In genomic region chr12:72273721-72274414, GRCm38 (mm10) we compare ENCODE assay signal across 8 mouse cellular contexts.
DNase-seq lines count a peak whose midpoint lies in the region; ATAC-seq and TF ChIP-seq lines count a peak whose summit lies in the region.

No protein-coding gene starts in this region.

- H3K4me3 ChIP-seq in embryonic facial prominence, embryonic 14.5 days (ENCODE audit: low read depth, low read length), result no peak overlapping the region
- no peak overlapping the region for H3K4me3 ChIP-seq in embryonic facial prominence, embryonic 10.5 days
- H3K4me3 ChIP-seq in CH12.LX (replicated peaks in 1 of 3; ENCODE audit: low read depth in 2 of 3, low read length in 2 of 3, poor library complexity in 1 of 3), result no peak overlapping the region
- no peak overlapping the region for H3K4me3 ChIP-seq in hindbrain, postnatal 0 days (ENCODE audit: low read length)

- no peak overlapping the region; the same call in 1 of the 2 replicates for H3K27ac ChIP-seq in embryonic facial prominence, embryonic 14.5 days (replicated peaks; ENCODE audit: low read depth, low read length)
- no peak overlapping the region for H3K27ac ChIP-seq in embryonic facial prominence, embryonic 10.5 days (replicated peaks)
- H3K27ac ChIP-seq in CH12.LX (ENCODE audit: insufficient read depth, low read depth), result no peak overlapping the region
- peak overlapping the region; percentile 80 for H3K27ac ChIP-seq in hindbrain, postnatal 0 days

- no peaks in the 10 kb centered on the region for H3K79me2 ChIP-seq in CH12.LX (replicated peaks; ENCODE audit: control insufficient read depth, extremely low read depth, insufficient read depth, poor library complexity, severe bottlenecking)

- WGBS in embryonic facial prominence, embryonic 14.5 days, result 51% methylated on average over 13 of the region's 13 CpGs
- 54% methylated on average over 13 of the region's 13 CpGs for WGBS in embryonic facial prominence, embryonic 10.5 days
- whole genome bisulfite sequencing in hindbrain, postnatal 0 days, result 23% methylated on average over 13 of the region's 13 CpGs

- TF ChIP-seq RAD21 in CH12.LX (IDR thresholded peaks at IDR 0.05; ENCODE audit: low read depth, low read length), result no peak

- H3K9ac ChIP-seq in embryonic facial prominence, embryonic 14.5 days (ENCODE audit: low read depth, low read length), result no peak overlapping the region
- H3K9ac ChIP-seq in CH12.LX (ENCODE audit: insufficient read depth, low read depth), result no peak overlapping the region
- H3K9ac ChIP-seq in hindbrain, postnatal 0 days (replicated peaks; ENCODE audit: low read length), result no peak overlapping the region

- H3K4me2 ChIP-seq in embryonic facial prominence, embryonic 14.5 days (ENCODE audit: low read depth, low read length), result no peak overlapping the region
- peak overlapping the region; percentile 7; the same call in 1 of the 2 replicates for H3K4me2 ChIP-seq in CH12.LX (ENCODE audit: insufficient read depth, low read depth, poor library complexity, severe bottlenecking)
- peak overlapping the region; percentile 21; the same call in 1 of the 2 replicates for H3K4me2 ChIP-seq in hindbrain, postnatal 0 days (ENCODE audit: low read depth, low read length)

- TF ChIP-seq CTCF in CH12.LX (conservative IDR thresholded peaks at IDR 0.05 in 1 of 2, IDR thresholded peaks at IDR 0.05 in 1 of 2; ENCODE audit: low read depth in 2 of 2, low read length in 2 of 2), result no peak
- no peak for TF ChIP-seq CTCF in hindbrain, postnatal 0 days (IDR thresholded peaks at IDR 0.05; ENCODE audit: low read depth)

- peak; percentile 46; the same call in 1 of the 2 replicates for TF ChIP-seq EP300 in CH12.LX (IDR thresholded peaks at IDR 0.05; ENCODE audit: low read length)

- no peak for TF ChIP-seq POLR2A in CH12.LX (IDR thresholded peaks at IDR 0.05; ENCODE audit: low read depth, low read length)

- H3K27me3 ChIP-seq in embryonic facial prominence, embryonic 14.5 days (replicated peaks; ENCODE audit: control insufficient read depth, insufficient read depth, low read length), result no peaks in the 10 kb centered on the region
- no peaks in the 10 kb centered on the region for H3K27me3 ChIP-seq in embryonic facial prominence, embryonic 10.5 days (replicated peaks; ENCODE audit: low read depth, poor library complexity, severe bottlenecking)
- no peaks in the 10 kb centered on the region for H3K27me3 ChIP-seq in CH12.LX (replicated peaks)
- no peaks in the 10 kb centered on the region for H3K27me3 ChIP-seq in hindbrain, postnatal 0 days (ENCODE audit: insufficient read depth, low read length)

- no peaks in the 10 kb centered on the region for H3K9me3 ChIP-seq in embryonic facial prominence, embryonic 14.5 days (ENCODE audit: control insufficient read depth, low read length)
- no peaks in the 10 kb centered on the region for H3K9me3 ChIP-seq in embryonic facial prominence, embryonic 10.5 days
- no peaks in the 10 kb centered on the region for H3K9me3 ChIP-seq in CH12.LX (replicated peaks; ENCODE audit: low read length)
- no peaks in the 10 kb centered on the region for H3K9me3 ChIP-seq in hindbrain, postnatal 0 days (ENCODE audit: low read length)

- no peaks in the 10 kb centered on the region for H3K4me1 ChIP-seq in embryonic facial prominence, embryonic 14.5 days (ENCODE audit: control insufficient read depth, insufficient read depth, low read length)
- no peaks in the 10 kb centered on the region for H3K4me1 ChIP-seq in embryonic facial prominence, embryonic 10.5 days
- peaks cover 0 to 4% of the 10 kb centered on the region in 2 experiments; a peak in 1 of 4 replicates for H3K4me1 ChIP-seq in CH12.LX (ENCODE audit: control insufficient read depth in 1 of 2, insufficient read depth in 2 of 2)
- peaks cover 9% of the 10 kb centered on the region; the same call in 1 of the 2 replicates for H3K4me1 ChIP-seq in hindbrain, postnatal 0 days (ENCODE audit: insufficient read depth, low read length)

- in situ Hi-C loops in CH12.LX (cut with MboI; ENCODE audit: low pct_ligation_motif_present, low pct_unique_long_range_greater_than_20kb, low sequenced_read_pairs), result no loop called here

- ATAC-seq in embryonic facial prominence, embryonic 14.5 days (ENCODE audit: low read depth), result no peak
- ATAC-seq in hindbrain, postnatal 0 days, result peak; percentile 93

- dilution Hi-C loops in CH12.LX (cut with MboI; ENCODE audit: extremely low pct_ligation_motif_present, extremely low pct_unique_long_range_greater_than_20kb, low sequenced_read_pairs), result no loop called here

- H3K36me3 ChIP-seq in embryonic facial prominence, embryonic 14.5 days (ENCODE audit: control insufficient read depth, insufficient read depth, low read length), result no peaks in the 10 kb centered on the region
- H3K36me3 ChIP-seq in embryonic facial prominence, embryonic 10.5 days (replicated peaks), result no peaks in the 10 kb centered on the region
- H3K36me3 ChIP-seq in CH12.LX (replicated peaks in 1 of 2; ENCODE audit: control insufficient read depth in 1 of 2, insufficient read depth in 1 of 2, low read length in 1 of 2), result no peaks in the 10 kb centered on the region
- no peaks in the 10 kb centered on the region for H3K36me3 ChIP-seq in hindbrain, postnatal 0 days (ENCODE audit: insufficient read depth, low read length)

- DNase-seq in embryonic facial prominence, embryonic 14.5 days (ENCODE audit: low spot score), result peak; percentile 32
- DNase-seq in embryonic facial prominence, embryonic 10.5 days (ENCODE audit: low spot score), result no peak
- DNase-seq in CH12.LX (ENCODE audit: extremely low read depth), result no peak
- peak; percentile 29 to 47 for DNase-seq in cerebellum, postnatal 25 days
- peak; percentile 83 for DNase-seq in hindbrain, postnatal 0 days (ENCODE audit: low spot score)
- no peak for DNase-seq in ovary, adult 18-20 months (ENCODE audit: low spot score)
- DNase-seq in adrenal gland, adult 8-10 months, result no peak
- DNase-seq in spleen, adult 18-20 months, result no peak

TF ChIP-seq in CH12.LX, 34 proteins besides CTCF, POLR2A, EP300 and RAD21:
- no peak for TF ChIP-seq PAX5 (IDR thresholded peaks at IDR 0.05; ENCODE audit: low read length)
- TF ChIP-seq IRF4 (IDR thresholded peaks at IDR 0.05; ENCODE audit: low read depth, low read length), result peak; percentile 22; the same call in 1 of the 2 replicates

Comparison
In these comparisons a context has a peak if more than half of its experiments do, and no peak if none do; other contexts are left out.
1. DNase-seq: peak in embryonic facial prominence, embryonic 14.5 days (single experiment), cerebellum, postnatal 25 days (2 of 2) and hindbrain, postnatal 0 days (single experiment); none in embryonic facial prominence, embryonic 10.5 days (single experiment), CH12.LX (single experiment), ovary, adult 18-20 months (single experiment), adrenal gland, adult 8-10 months (single experiment) and spleen, adult 18-20 months (0 of 2).